Comparison of ENCODE assay signal across 19 mouse cellular contexts in the genomic region with DNA sequence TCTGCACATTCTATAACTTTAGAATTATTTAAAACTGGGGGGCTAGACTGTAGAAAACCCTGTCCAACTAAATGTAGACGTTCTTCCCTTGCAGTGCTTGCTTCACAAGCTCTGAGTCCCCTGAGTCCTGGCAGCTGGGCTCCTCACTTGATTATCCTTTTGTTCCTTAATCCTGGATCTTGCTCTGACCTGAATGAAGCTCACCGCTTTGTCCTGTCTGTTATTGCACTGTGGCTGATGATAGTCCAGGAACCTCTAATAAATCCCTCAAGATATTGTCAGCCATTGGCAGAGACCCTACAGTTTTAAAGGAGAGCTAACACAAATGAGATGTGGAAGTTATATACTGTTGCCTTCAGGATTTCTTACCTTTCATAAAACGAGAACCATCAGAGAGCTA.
"Had no signal": no experiment of that assay in that cellular context is flagged by ENCODE, and none has a peak within 500 bp of the region (broad histone marks: within the 10 kb centered on the region; RNA-seq: fewer than 3 reads in every experiment).

No protein-coding gene starts in this region.

- H3K27ac ChIP-seq: limb, embryonic 12.5 days; limb, embryonic 15.5 days; liver, embryonic 14.5 days; macrophage; stomach, embryonic 15.5 days had no signal

- H3K27me3 ChIP-seq: limb, embryonic 12.5 days; limb, embryonic 15.5 days; stomach, embryonic 15.5 days had no signal

- H3K4me2 ChIP-seq: limb, embryonic 12.5 days; limb, embryonic 15.5 days; liver, embryonic 11.5 days; lung, embryonic 14.5 days; stomach, embryonic 15.5 days had no signal

- H3K4me1 ChIP-seq: limb, embryonic 12.5 days; limb, embryonic 15.5 days; stomach, embryonic 15.5 days had no signal

- H3K36me3 ChIP-seq: limb, embryonic 12.5 days; limb, embryonic 15.5 days; stomach, embryonic 15.5 days had no signal

- ATAC-seq: inflammation-experienced regulatory T-cells, adult 6 months; intestine, embryonic 16.5 days; liver, postnatal 0 days; lung, postnatal 0 days had no signal

- H3K4me3 ChIP-seq: limb, embryonic 12.5 days; limb, embryonic 15.5 days; stomach, embryonic 15.5 days had no signal

- DNase-seq: kidney, adult 18-20 months; kidney, adult 9 months; kidney, postnatal 14 days; kidney, postnatal 4 days; left cerebral cortex, postnatal 4 days; liver, postnatal 0 days; lung, embryonic 14.5 days; right cerebral cortex, postnatal 25 days; spleen, adult 18-20 months; thymus, postnatal 25 days had no signal

- H3K9me3 ChIP-seq: limb, embryonic 12.5 days; limb, embryonic 15.5 days; stomach, embryonic 15.5 days had no signal

- H3K9ac ChIP-seq: limb, embryonic 12.5 days; limb, embryonic 15.5 days; liver, embryonic 14.5 days; liver, postnatal 0 days; lung, embryonic 14.5 days; stomach, embryonic 15.5 days had no signal
